Mouse (Mus musculus) hindbrain, embryonic 11.5 days (tissue): ENCODE results near the gene Ergic2. TPM values are rescaled to one million over a fixed set of nuclear protein-coding genes. Genes with fewer than 3 reads are reported as not detected.

Source experiments
- ATAC-seq: fragments of 200-750 bp; cut with Nextera tagmentation; 2 replicates; pipeline ENCODE4 v1.8.0; 2017; ENCODE audit warnings: mild to moderate bottlenecking, moderate TSS enrichment, moderate library complexity; ENCODE audit not compliant: low FRiP score
- DNase-seq: peaks from one replicate; pipeline ENCODE4 v3.0.0-alpha.2; 2015; ENCODE audit warnings: low spot score
- H3K27ac ChIP-seq: fragments of 300-500 bp; sonication (generic); 2 replicates; pipeline ENCODE4 v1.5.1; 2014; ENCODE audit warnings: mild to moderate bottlenecking, low read depth, low read length
- H3K27me3 ChIP-seq: fragments of 300-500 bp; sonication (generic); 2 replicates; pipeline ENCODE4 v1.6.1; 2014; ENCODE audit warnings: mild to moderate bottlenecking, low read length, moderate library complexity, mixed read lengths; ENCODE audit not compliant: control insufficient read depth, insufficient read depth
- H3K36me3 ChIP-seq: fragments of 300-500 bp; sonication (generic); 2 replicates; pipeline ENCODE4 v1.6.1; 2014; ENCODE audit warnings: mild to moderate bottlenecking, low read length, moderate library complexity, mixed read lengths; ENCODE audit not compliant: control insufficient read depth, insufficient read depth
- H3K4me1 ChIP-seq: fragments of 300-500 bp; sonication (generic); replicated peaks from 2 replicates; pipeline ENCODE4 v1.6.1; 2014; ENCODE audit warnings: low read length, mixed read lengths; ENCODE audit not compliant: control insufficient read depth, insufficient read depth
- H3K4me2 ChIP-seq: fragments of 300-500 bp; sonication (generic); replicated peaks from 2 replicates; pipeline ENCODE4 v1.6.1; 2014; ENCODE audit warnings: mild to moderate bottlenecking, low read depth, low read length
- H3K4me3 ChIP-seq: fragments of 300-500 bp; sonication (generic); 2 replicates; pipeline ENCODE4 v1.5.1; 2014; ENCODE audit warnings: low read depth, low read length
- H3K9ac ChIP-seq: fragments of 300-500 bp; sonication (generic); 2 replicates; pipeline ENCODE4 v1.6.1; 2014; ENCODE audit warnings: low read depth, low read length
- H3K9me3 ChIP-seq: fragments of 300-500 bp; sonication (generic); 2 replicates; pipeline ENCODE4 v1.6.1; 2016; ENCODE audit warnings: low read length; ENCODE audit not compliant: control insufficient read depth
- WGBS: fragments of 180-500 bp; shearing (Covaris S2); extraction: QIAGEN DNeasy Blood & Tissue Kit; methylation state at CpG from one replicate; pipeline ENCODE4 v1.1.7; 2014; 5-methylcytosine and 5-hydroxymethylcytosine counted together
- polyA plus RNA-seq: library from polyadenylated mRNA; unstranded; fragments of >200 nt; fragmentation: Nextera tagmentation; extraction: Ambion mirVana; gene quantifications from 2 replicates; pipeline ENCODE4 v1.2.1, GENCODE M21; 2014

Ergic2 gene
- polyA plus RNA-seq, 1 experiment from 2014 or later, result 261 TPM

GRCm38 (mm10) chr6:148222686-148223085 lies 10.5 kb upstream of the Ergic2 start:
- Histone ChIP-seq H3K4me3 (no peak overlapping the region), H3K27ac (no peak overlapping the region), H3K9ac (no peak overlapping the region), H3K36me3 (no peaks in the 10 kb centered on the region), H3K4me1 (no peaks in the 10 kb centered on the region), H3K9me3 (no peaks in the 10 kb centered on the region), H3K27me3 (no peaks in the 10 kb centered on the region), H3K4me2 (no peak overlapping the region)
- ATAC-seq, result no peak
- no peak for DNase-seq
- WGBS, result 80% methylated on average over 2 of the region's 2 CpGs

GRCm38 (mm10) chr6:148218235-148219076 lies 6.3 kb upstream of the Ergic2 start:
- ATAC-seq (no peak), DNase-seq (no peak)
- WGBS, result 91% methylated on average over 2 of the region's 2 CpGs

GRCm38 (mm10) chr6:148216752-148217151 lies 4.6 kb upstream of the Ergic2 start:
- H3K27ac ChIP-seq, result no peak overlapping the region
- H3K4me3 ChIP-seq, result no peak overlapping the region
- no peaks in the 10 kb centered on the region for H3K36me3 ChIP-seq
- H3K9ac ChIP-seq, result no peak overlapping the region
- no peaks in the 10 kb centered on the region for H3K4me1 ChIP-seq
- ATAC-seq, result no peak
- H3K27me3 ChIP-seq, result no peaks in the 10 kb centered on the region
- DNase-seq, result no peak
- 86% methylated on average over 4 of the region's 4 CpGs for WGBS
- no peaks in the 10 kb centered on the region for H3K9me3 ChIP-seq
- no peak overlapping the region for H3K4me2 ChIP-seq

More at GRCm38 (mm10) chr6:148218235-148219076, 6.3 kb upstream of the Ergic2 start:
- Histone ChIP-seq H3K4me3 (no peak overlapping the region), H3K27ac (no peak overlapping the region), H3K9ac (0 out of 2 replicates have a peak overlapping the region, but pooled peaks have one; percentile 2), H3K36me3 (no peaks in the 10 kb centered on the region), H3K4me1 (no peaks in the 10 kb centered on the region), H3K9me3 (no peaks in the 10 kb centered on the region), H3K27me3 (no peaks in the 10 kb centered on the region), H3K4me2 (no peak overlapping the region)

GRCm38 (mm10) chr6:148214765-148215164 lies 2.6 kb upstream of the Ergic2 start:
- DNase-seq, result peak; percentile 71
- no peak overlapping the region for H3K4me3 ChIP-seq
- 16% methylated on average over 5 of the region's 5 CpGs for WGBS
- H3K4me2 ChIP-seq, result no peak overlapping the region
- H3K9ac ChIP-seq, result no peak overlapping the region
- H3K27ac ChIP-seq, result no peak overlapping the region
- no peak for ATAC-seq
- no peaks in the 10 kb centered on the region for H3K27me3 ChIP-seq
- no peaks in the 10 kb centered on the region for H3K9me3 ChIP-seq
- H3K4me1 ChIP-seq, result no peaks in the 10 kb centered on the region
- no peaks in the 10 kb centered on the region for H3K36me3 ChIP-seq

- Histone ChIP-seq H3K27ac (peak overlapping the region; percentile 87), H3K36me3 (no peaks in the 10 kb centered on the region), H3K9me3 (no peaks in the 10 kb centered on the region), H3K4me3 (peak overlapping the region; percentile 75), H3K9ac (peak overlapping the region; percentile 93), H3K4me1 (no peaks in the 10 kb centered on the region), H3K27me3 (no peaks in the 10 kb centered on the region), H3K4me2 (peak overlapping the region; percentile 48)
- 2% methylated on average over 51 of the region's 51 CpGs for WGBS
- DNase-seq (no peak), ATAC-seq (peak; percentile 71; the same call in 1 of the 2 replicates)
Measured at GRCm38 (mm10) chr6:148211391-148211876, 740 bp downstream of the Ergic2 start.

- no peaks in the 10 kb centered on the region for H3K4me1 ChIP-seq
- DNase-seq, result no peak
- H3K9ac ChIP-seq, result no peak overlapping the region
- no peak overlapping the region for H3K4me2 ChIP-seq
- WGBS, result 86% methylated on average over 1 of the region's 1 CpGs
- no peak overlapping the region for H3K4me3 ChIP-seq
- H3K9me3 ChIP-seq, result no peaks in the 10 kb centered on the region
- H3K27ac ChIP-seq, result no peak overlapping the region
- 0 out of 2 replicates have a peak, but pooled peaks cover 3% of the 10 kb centered on the region for H3K36me3 ChIP-seq
- no peak for ATAC-seq
- no peaks in the 10 kb centered on the region for H3K27me3 ChIP-seq
Measured at GRCm38 (mm10) chr6:148207522-148207921, 4.7 kb downstream of the Ergic2 start.

- H3K36me3 ChIP-seq, result 0 out of 2 replicates have a peak, but pooled peaks cover 3% of the 10 kb centered on the region
- whole genome bisulfite sequencing, result 97% methylated on average over 1 of the region's 1 CpGs
- H3K4me1 ChIP-seq, result no peaks in the 10 kb centered on the region
- H3K27me3 ChIP-seq, result no peaks in the 10 kb centered on the region
- no peak overlapping the region for H3K4me3 ChIP-seq
- no peak for ATAC-seq
- no peaks in the 10 kb centered on the region for H3K9me3 ChIP-seq
- H3K27ac ChIP-seq, result no peak overlapping the region
- H3K4me2 ChIP-seq, result no peak overlapping the region
- no peak for DNase-seq
- no peak overlapping the region for H3K9ac ChIP-seq
Measured at GRCm38 (mm10) chr6:148205134-148205533, 7.0 kb downstream of the Ergic2 start.

GRCm38 (mm10) chr6:148199729-148200128 lies 12.4 kb downstream of the Ergic2 start:
- H3K36me3 ChIP-seq, result 0 out of 2 replicates have a peak, but pooled peaks cover 3% of the 10 kb centered on the region

GRCm38 (mm10) chr6:148199177-148199576 lies 13.0 kb downstream of the Ergic2 start:
- H3K4me3 ChIP-seq, result no peak overlapping the region
- H3K36me3 ChIP-seq, result 0 out of 2 replicates have a peak, but pooled peaks cover 3% of the 10 kb centered on the region
- no peaks in the 10 kb centered on the region for H3K4me1 ChIP-seq
- DNase-seq (no peak), ATAC-seq (no peak)
- H3K9ac ChIP-seq, result no peak overlapping the region
- no peak overlapping the region for H3K27ac ChIP-seq
- WGBS, result 88% methylated on average over 2 of the region's 2 CpGs
- H3K4me2 ChIP-seq, result no peak overlapping the region
- no peaks in the 10 kb centered on the region for H3K9me3 ChIP-seq
- H3K27me3 ChIP-seq, result no peaks in the 10 kb centered on the region

More at GRCm38 (mm10) chr6:148199729-148200128, 12.4 kb downstream of the Ergic2 start:
- ATAC-seq (no peak), DNase-seq (no peak)
- 95% methylated on average over 3 of the region's 3 CpGs for WGBS
- Histone ChIP-seq H3K9me3 (no peaks in the 10 kb centered on the region), H3K9ac (no peak overlapping the region), H3K4me2 (no peak overlapping the region), H3K4me1 (no peaks in the 10 kb centered on the region), H3K27me3 (no peaks in the 10 kb centered on the region), H3K27ac (no peak overlapping the region), H3K4me3 (no peak overlapping the region)
